Mouse (Mus musculus) erythroblast, embryonic 14.5 days (primary cell): ENCODE measurements around the gene Rilp. TPM values are rescaled to one million over a fixed set of nuclear protein-coding genes. Genes with fewer than 3 reads are reported as not detected.
"Not testable (repeated sequence)": the region's sequence is repeated elsewhere in the genome, so short reads cannot be mapped to it uniquely, and the experiment has no call there.

ENCODE experiments used
- H3K27me3 ChIP-seq: 2 replicates; pipeline ENCODE4 v1.6.1; 2012; ENCODE audit warnings: inconsistent platforms; ENCODE audit not compliant: control insufficient read depth
- H3K36me3 ChIP-seq: 2 replicates; pipeline ENCODE4 v1.6.1; 2012; ENCODE audit warnings: mild to moderate bottlenecking, inconsistent platforms; ENCODE audit not compliant: control insufficient read depth
- H3K4me1 ChIP-seq: 2 replicates; pipeline ENCODE4 v1.6.1; 2012; ENCODE audit warnings: inconsistent platforms; ENCODE audit not compliant: control insufficient read depth
- H3K4me3 ChIP-seq: replicated peaks from 2 replicates; pipeline ENCODE3; 2012; ENCODE audit warnings: moderate library complexity, mild to moderate bottlenecking, inconsistent platforms
- H3K9me3 ChIP-seq: 2 replicates; pipeline ENCODE4 v1.6.1; 2012; ENCODE audit warnings: low read length, inconsistent platforms, mixed read lengths; ENCODE audit not compliant: control insufficient read depth
- GATA1 ChIP-seq: IDR thresholded peaks from 2 replicates; pipeline ENCODE4 v1.6.1; 2012; ENCODE audit warnings: low read length, inconsistent platforms, mixed read lengths
- TAL1 ChIP-seq: IDR thresholded peaks from 3 replicates; pipeline ENCODE4 v1.6.1; 2012; ENCODE audit warnings: low read length, inconsistent platforms, mixed read lengths
- polyA plus RNA-seq: library from polyadenylated mRNA; stranded (reverse); fragments of >175 nt; gene quantifications from 2 replicates; pipeline ENCODE4 v1.2.3, GENCODE M21; 2012

Rilp gene
- polyA plus RNA-seq, 1 experiment, result 0.10 TPM

- Histone ChIP-seq H3K27me3 (no peaks in the 10 kb centered on the region), H3K9me3 (no peaks in the 10 kb centered on the region), H3K36me3 (peaks cover 2% of the 10 kb centered on the region; the same call in 1 of the 2 replicates), H3K4me3 (no peak overlapping the region), H3K4me1 (peaks cover 26% of the 10 kb centered on the region)
- TF ChIP-seq GATA1 (no peak), TAL1 (no peak)
Observed at GRCm38 (mm10) chr11:75549658-75550111, 39.8 kb downstream of the Rilp start.

DNA sequence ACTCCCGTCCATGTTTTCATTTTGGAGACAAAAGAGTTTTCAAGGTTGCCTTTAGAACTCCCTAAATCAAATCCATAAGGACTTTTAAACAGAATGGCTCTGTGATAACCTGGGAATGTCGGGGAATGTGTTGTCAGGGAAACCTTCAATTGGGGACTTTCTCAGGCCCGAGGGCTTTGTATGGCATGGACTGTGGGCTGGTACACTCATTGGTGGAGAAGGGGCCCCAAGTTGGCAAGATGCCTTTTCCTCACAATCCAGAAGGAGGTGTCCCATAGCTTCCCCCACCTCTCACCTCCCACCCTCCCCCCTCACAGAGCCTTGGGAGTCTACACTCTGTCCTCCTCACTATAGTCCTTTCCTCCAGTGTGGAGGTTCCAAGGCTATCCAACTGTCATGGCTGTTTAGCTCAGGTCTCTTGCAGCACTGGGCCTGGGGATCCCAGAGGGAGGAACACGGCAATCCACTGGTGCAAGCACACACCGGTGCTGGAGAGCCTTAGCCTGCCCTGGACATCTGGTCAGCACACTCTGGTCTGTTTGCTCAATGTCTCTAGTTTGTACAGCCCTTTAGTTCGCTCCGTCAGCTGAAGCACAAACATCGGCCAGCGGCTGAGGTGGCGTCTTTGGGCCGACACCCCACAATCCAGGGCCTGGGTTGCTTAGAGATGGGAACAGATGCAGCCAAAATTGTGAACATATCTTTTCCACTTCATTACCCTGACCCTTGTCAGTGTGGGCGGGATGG, 40.5 kb downstream of the Rilp start:
- H3K36me3 ChIP-seq, result no peaks in the 10 kb centered on the region
- peaks cover 19% of the 10 kb centered on the region for H3K4me1 ChIP-seq

DNA sequence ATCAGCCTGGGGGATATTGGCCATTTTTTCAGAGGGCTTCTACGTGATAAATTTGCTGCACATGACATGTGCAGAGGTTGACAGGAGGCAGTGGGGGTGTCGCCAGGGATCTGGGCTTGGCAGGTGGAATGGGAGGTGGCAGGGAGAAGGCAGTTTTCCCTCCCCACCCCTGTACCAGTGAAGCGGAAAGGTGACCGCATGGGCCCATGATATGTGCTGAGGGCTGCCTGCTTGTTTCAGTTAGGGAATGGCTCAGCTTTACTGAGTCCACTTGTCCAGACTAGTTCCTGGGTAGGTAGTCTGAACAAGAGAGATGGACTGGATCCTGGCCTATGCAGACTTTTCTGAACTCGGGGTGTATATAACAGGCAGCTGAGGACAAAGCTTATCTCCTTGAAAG, 41.4 kb downstream of the Rilp start:
- Histone ChIP-seq H3K9me3 (no peaks in the 10 kb centered on the region), H3K4me1 (peaks cover 10% of the 10 kb centered on the region), H3K4me3 (no peak overlapping the region), H3K36me3 (no peaks in the 10 kb centered on the region), H3K27me3 (no peaks in the 10 kb centered on the region)
- TF ChIP-seq TAL1 (no peak), GATA1 (no peak)

More for the DNA sequence above, 40.5 kb downstream of the Rilp start:
- Histone ChIP-seq H3K4me3 (no peak overlapping the region), H3K9me3 (no peaks in the 10 kb centered on the region), H3K27me3 (no peaks in the 10 kb centered on the region)
- TF ChIP-seq GATA1 (no peak), TAL1 (no peak)

- no peaks in the 10 kb centered on the region for H3K36me3 ChIP-seq
- peaks cover 4% of the 10 kb centered on the region for H3K4me1 ChIP-seq
Observed at GRCm38 (mm10) chr11:75551961-75552441, 42.1 kb downstream of the Rilp start.

GRCm38 (mm10) chr11:75552906-75553482, 43.1 kb downstream of the Rilp start:
- Histone ChIP-seq H3K27me3 (no peaks in the 10 kb centered on the region), H3K36me3 (no peaks in the 10 kb centered on the region), H3K9me3 (peaks cover 1% of the 10 kb centered on the region), H3K4me3 (no peak overlapping the region), H3K4me1 (no peaks in the 10 kb centered on the region)
- TF ChIP-seq GATA1, result no peak
- TF ChIP-seq TAL1, result no peak

More at GRCm38 (mm10) chr11:75551961-75552441, 42.1 kb downstream of the Rilp start:
- Histone ChIP-seq H3K27me3 (no peaks in the 10 kb centered on the region), H3K4me3 (no peak overlapping the region), H3K9me3 (no peaks in the 10 kb centered on the region)
- TF ChIP-seq TAL1, result no peak
- TF ChIP-seq GATA1, result no peak

GRCm38 (mm10) chr11:75556006-75556405, 46.1 kb downstream of the Rilp start:
- not testable (repeated sequence) for H3K9me3 ChIP-seq, H3K4me1 ChIP-seq, H3K27me3 ChIP-seq, H3K36me3 ChIP-seq, H3K4me3 ChIP-seq

DNA sequence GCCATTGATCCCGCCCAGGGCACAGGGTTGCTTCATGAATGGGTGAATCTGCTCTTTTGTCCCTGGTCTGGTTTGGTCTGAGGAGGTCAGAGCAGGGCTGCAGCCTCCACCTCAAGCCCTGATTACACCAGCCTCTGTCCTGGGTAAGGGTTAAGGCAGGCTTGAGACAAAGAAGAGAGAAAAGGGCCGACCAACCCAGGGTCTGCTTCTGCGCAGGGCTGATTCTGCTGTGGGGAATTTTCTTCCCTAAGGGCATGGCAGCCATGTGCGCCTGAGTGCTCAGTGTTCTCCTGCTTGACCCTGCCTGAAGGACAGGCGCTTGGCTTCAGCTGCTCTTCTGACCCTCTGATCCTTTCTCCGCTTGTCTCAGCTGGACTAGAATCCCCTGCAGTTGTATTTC, 47.2 kb downstream of the Rilp start:
- no peak for TF ChIP-seq GATA1
- no peak for TF ChIP-seq TAL1
- Histone ChIP-seq H3K27me3 (no peaks in the 10 kb centered on the region), H3K9me3 (peaks cover 4% of the 10 kb centered on the region), H3K4me1 (no peaks in the 10 kb centered on the region), H3K4me3 (no peak overlapping the region), H3K36me3 (no peaks in the 10 kb centered on the region)

DNA sequence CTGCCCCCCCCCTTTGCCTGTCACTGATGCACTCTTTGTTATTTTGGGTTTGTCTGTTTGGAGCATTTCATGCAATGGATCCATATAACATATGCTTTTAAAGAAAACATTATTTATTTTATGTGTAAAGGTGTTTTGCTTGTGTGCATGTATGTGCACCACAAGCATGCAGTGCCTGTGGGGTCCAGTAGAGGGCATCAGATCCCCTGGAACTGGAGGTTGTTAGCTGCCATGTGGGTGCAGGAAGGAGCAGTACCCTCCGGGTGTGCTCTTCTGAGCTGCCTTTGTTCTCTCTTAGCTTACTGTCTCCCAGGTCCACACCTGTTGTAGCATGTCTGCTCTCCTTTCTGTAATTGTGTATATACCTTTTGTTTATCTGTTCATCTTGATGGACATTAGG, 48.2 kb downstream of the Rilp start:
- TF ChIP-seq TAL1, result no peak
- no peak for TF ChIP-seq GATA1
- Histone ChIP-seq H3K4me3 (no peak overlapping the region), H3K9me3 (peaks cover 4% of the 10 kb centered on the region), H3K4me1 (no peaks in the 10 kb centered on the region), H3K36me3 (peaks cover 2% of the 10 kb centered on the region), H3K27me3 (no peaks in the 10 kb centered on the region)

- no peak overlapping the region for H3K4me3 ChIP-seq
- no peaks in the 10 kb centered on the region for H3K27me3 ChIP-seq
- peaks cover 2% of the 10 kb centered on the region for H3K36me3 ChIP-seq
- no peaks in the 10 kb centered on the region; the same call in 1 of the 2 replicates for H3K4me1 ChIP-seq
- TF ChIP-seq TAL1 (no peak), GATA1 (no peak)
- peaks cover 4% of the 10 kb centered on the region for H3K9me3 ChIP-seq
Observed at GRCm38 (mm10) chr11:75559870-75560504, 50.1 kb downstream of the Rilp start.
